Mouse (Mus musculus) erythroblast, embryonic 14.5 days (primary cell): ENCODE results near the gene Ptov1. TPM values are rescaled to one million over a fixed set of nuclear protein-coding genes. Genes with fewer than 3 reads are reported as not detected.

Experiments
- H3K27me3 ChIP-seq: 2 replicates; pipeline ENCODE4 v1.6.1; 2012; ENCODE audit warnings: inconsistent platforms; ENCODE audit not compliant: control insufficient read depth
- H3K36me3 ChIP-seq: 2 replicates; pipeline ENCODE4 v1.6.1; 2012; ENCODE audit warnings: mild to moderate bottlenecking, inconsistent platforms; ENCODE audit not compliant: control insufficient read depth
- H3K4me1 ChIP-seq: 2 replicates; pipeline ENCODE4 v1.6.1; 2012; ENCODE audit warnings: inconsistent platforms; ENCODE audit not compliant: control insufficient read depth
- H3K4me3 ChIP-seq: replicated peaks from 2 replicates; pipeline ENCODE3; 2012; ENCODE audit warnings: moderate library complexity, mild to moderate bottlenecking, inconsistent platforms
- H3K9me3 ChIP-seq: 2 replicates; pipeline ENCODE4 v1.6.1; 2012; ENCODE audit warnings: low read length, inconsistent platforms, mixed read lengths; ENCODE audit not compliant: control insufficient read depth
- GATA1 ChIP-seq: IDR thresholded peaks from 2 replicates; pipeline ENCODE4 v1.6.1; 2012; ENCODE audit warnings: low read length, inconsistent platforms, mixed read lengths
- TAL1 ChIP-seq: IDR thresholded peaks from 3 replicates; pipeline ENCODE4 v1.6.1; 2012; ENCODE audit warnings: low read length, inconsistent platforms, mixed read lengths
- polyA plus RNA-seq: library from polyadenylated mRNA; stranded (reverse); fragments of >175 nt; gene quantifications from 2 replicates; pipeline ENCODE4 v1.2.3, GENCODE M21; 2012

Ptov1 gene
- polyA plus RNA-seq: 7.3 and 8.9 TPM in 2 replicates

DNA sequence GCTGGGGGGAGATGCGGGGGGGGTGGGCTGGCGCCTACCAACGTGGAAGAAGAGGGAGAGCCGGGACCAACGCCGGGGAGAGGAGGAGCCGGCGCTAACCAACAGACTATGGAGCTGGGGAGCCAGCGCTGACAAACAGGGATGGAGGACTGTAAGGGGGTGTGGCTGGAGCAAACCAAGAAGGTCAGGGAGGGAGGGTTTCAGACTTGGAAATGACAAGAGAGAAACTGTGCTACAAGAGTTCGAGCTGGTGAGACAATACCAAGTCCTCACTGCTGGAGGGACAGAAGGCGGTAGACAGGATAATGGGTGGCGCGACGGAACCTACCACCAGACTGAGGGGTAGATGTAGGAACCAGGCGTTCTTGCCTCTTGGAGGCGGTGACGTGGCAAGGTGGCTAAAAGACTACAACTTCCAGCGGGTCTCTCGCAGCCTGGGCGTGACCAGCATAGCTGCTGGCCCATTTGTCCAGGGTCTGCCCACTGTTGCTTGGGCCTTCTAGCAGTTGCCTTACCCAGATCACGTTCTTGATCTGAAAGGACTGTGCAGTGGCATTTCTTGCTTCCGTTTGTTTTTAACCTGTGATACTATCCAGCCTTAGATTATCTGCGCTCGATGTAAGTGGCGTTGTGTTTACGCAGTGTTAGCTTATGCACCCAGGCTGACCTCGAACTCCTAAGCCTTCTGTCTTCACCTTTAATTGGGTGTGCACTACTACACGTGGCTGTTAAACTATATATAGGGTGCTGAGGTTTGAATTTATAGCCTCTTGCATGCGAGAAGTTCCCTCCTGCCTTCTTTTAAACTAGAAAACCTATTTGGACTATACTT lies at the start of gene Ptov1:
Gene Ptov1, minus strand, starts transcription at position 92 of the 832 bp plus-strand sequence.
- H3K36me3 ChIP-seq: peaks cover 14% of the 10 kb centered on the region
- no peaks in the 10 kb centered on the region for H3K9me3 ChIP-seq
- peaks cover 60% of the 10 kb centered on the region for H3K4me1 ChIP-seq
- peaks cover 3% of the 10 kb centered on the region; the same call in 1 of the 2 replicates for H3K27me3 ChIP-seq
- TF ChIP-seq GATA1 (no peak), TAL1 (no peak)
- H3K4me3 ChIP-seq: peak within 1 kb of the TSS; percentile 77

- Histone ChIP-seq H3K4me1 (peaks cover 72% of the 10 kb centered on the region), H3K27me3 (no peaks in the 10 kb centered on the region), H3K4me3 (no peak overlapping the region), H3K36me3 (peaks cover 96% of the 10 kb centered on the region), H3K9me3 (no peaks in the 10 kb centered on the region)
- no peak for TF ChIP-seq TAL1
These were observed 49.5 kb upstream of the Ptov1 start for GRCm38 (mm10) chr7:44919127-44919526.

GRCm38 (mm10) chr7:44918219-44918618 lies 48.6 kb upstream of the Ptov1 start:
- Histone ChIP-seq H3K4me3 (peak overlapping the region; percentile 23), H3K36me3 (peaks cover 97% of the 10 kb centered on the region), H3K27me3 (no peaks in the 10 kb centered on the region), H3K9me3 (no peaks in the 10 kb centered on the region), H3K4me1 (peaks cover 66% of the 10 kb centered on the region)
- TF ChIP-seq GATA1 (no peak; the same call in 1 of the 2 replicates), TAL1 (no peak)

- Histone ChIP-seq H3K4me1 (peaks cover 54% of the 10 kb centered on the region), H3K4me3 (no peak overlapping the region), H3K36me3 (peaks cover 97% of the 10 kb centered on the region), H3K9me3 (no peaks in the 10 kb centered on the region), H3K27me3 (no peaks in the 10 kb centered on the region)
- TF ChIP-seq TAL1: no peak
- TF ChIP-seq GATA1: no peak
These were observed 47.3 kb upstream of the Ptov1 start for GRCm38 (mm10) chr7:44916881-44917280.

DNA sequence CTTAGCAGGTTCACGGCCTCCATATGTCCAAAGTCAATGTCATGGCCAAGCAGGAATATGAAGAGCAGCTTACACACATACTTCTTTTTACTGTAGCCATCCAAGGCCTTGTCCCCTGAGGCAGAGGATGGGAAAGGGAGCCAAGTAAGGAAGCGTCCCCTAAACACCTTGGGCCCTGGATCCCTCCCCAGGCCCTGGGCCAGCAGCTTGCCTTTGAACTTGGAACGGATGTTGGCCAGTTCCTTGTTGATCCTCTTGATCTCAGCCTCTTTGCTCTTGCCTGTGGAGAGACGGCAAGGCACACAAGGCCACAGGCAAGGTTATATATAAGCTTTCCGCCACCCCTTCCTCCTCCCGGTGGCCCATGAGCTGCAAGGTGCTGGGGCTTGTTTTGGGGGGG lies 46.6 kb upstream of the Ptov1 start:
- Histone ChIP-seq H3K4me3 (no peak overlapping the region), H3K27me3 (no peaks in the 10 kb centered on the region), H3K36me3 (peaks cover 97% of the 10 kb centered on the region), H3K4me1 (peaks cover 48% of the 10 kb centered on the region), H3K9me3 (no peaks in the 10 kb centered on the region)
- TF ChIP-seq TAL1 (no peak), GATA1 (no peak)

DNA sequence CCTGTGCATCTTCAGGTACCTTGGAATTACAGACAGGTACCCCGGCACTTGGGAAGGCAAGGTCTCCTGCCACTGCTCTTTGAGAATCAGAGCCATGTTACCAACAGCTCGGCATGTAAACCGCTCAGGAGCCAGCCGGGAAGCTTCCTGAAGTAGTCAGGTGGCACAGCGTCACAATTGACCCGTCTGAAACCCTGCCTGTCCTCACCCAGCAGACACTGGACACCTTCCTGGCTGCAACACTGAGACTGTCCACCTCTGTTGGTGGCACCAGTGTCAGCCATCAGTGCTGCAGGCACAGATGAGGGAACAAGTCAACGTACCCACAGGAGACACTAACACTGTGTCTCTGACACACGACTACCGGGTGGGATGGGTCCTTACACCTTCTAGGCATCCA lies 45.7 kb upstream of the Ptov1 start:
- peaks cover 97% of the 10 kb centered on the region for H3K36me3 ChIP-seq
- TF ChIP-seq TAL1 (no peak), GATA1 (no peak)

DNA sequence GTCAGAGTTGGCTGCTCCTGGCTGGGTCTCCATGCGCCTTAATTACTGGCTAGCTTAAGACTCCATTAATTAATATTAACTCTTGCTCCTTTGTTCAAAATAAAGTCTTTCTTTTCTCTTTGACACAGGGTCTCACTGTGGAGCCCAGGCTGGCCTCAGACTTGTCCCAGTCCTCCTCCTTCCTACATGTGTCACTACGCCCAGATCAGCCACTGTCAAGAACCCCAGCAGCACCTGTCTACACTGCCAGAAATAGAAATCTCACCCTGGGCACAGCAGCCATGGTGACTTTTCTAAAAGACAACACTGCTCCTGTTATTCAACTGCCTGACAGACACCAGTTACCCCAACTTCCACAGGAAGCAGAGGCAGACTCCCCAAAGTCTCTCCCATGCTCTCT lies 44.8 kb upstream of the Ptov1 start:
- Histone ChIP-seq H3K36me3 (peaks cover 98% of the 10 kb centered on the region), H3K4me1 (peaks cover 38% of the 10 kb centered on the region), H3K9me3 (no peaks in the 10 kb centered on the region), H3K4me3 (no peak overlapping the region), H3K27me3 (no peaks in the 10 kb centered on the region)
- TF ChIP-seq GATA1: no peak
- no peak for TF ChIP-seq TAL1

More for the DNA sequence above, 45.7 kb upstream of the Ptov1 start:
- Histone ChIP-seq H3K4me3 (no peak overlapping the region), H3K9me3 (no peaks in the 10 kb centered on the region), H3K27me3 (no peaks in the 10 kb centered on the region), H3K4me1 (peaks cover 44% of the 10 kb centered on the region)

GRCm38 (mm10) chr7:44908706-44909476 lies 39.3 kb upstream of the Ptov1 start:
- TF ChIP-seq GATA1 (no peak), TAL1 (no peak)
- Histone ChIP-seq H3K9me3 (no peaks in the 10 kb centered on the region), H3K36me3 (peaks cover 100% of the 10 kb centered on the region)

DNA sequence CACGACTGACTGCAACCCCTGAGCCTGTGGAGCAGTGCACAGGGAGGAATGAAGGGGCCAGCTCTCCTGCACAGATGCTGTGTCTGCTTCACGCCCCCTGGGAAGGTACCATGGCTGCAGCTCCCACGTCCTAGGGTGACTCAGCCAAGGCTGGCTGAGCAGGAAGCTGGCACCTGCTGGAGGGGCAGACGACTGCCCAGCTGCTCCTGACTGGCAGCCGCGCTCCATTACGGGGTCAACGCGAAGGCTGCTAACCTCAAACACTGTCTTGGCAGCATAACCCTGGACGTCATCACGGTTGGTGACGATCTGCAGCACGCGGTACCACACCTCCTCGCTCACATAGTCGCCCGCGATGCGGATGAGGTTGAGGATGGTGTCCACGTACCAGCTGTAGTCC lies 35.8 kb upstream of the Ptov1 start:
- Histone ChIP-seq H3K36me3 (peaks cover 100% of the 10 kb centered on the region), H3K27me3 (no peaks in the 10 kb centered on the region), H3K4me1 (peaks cover 22% of the 10 kb centered on the region), H3K4me3 (no peak overlapping the region), H3K9me3 (no peaks in the 10 kb centered on the region)
- no peak for TF ChIP-seq GATA1
- no peak for TF ChIP-seq TAL1

More at GRCm38 (mm10) chr7:44908706-44909476, 39.3 kb upstream of the Ptov1 start:
- Histone ChIP-seq H3K27me3 (no peaks in the 10 kb centered on the region), H3K4me3 (no peak overlapping the region), H3K4me1 (peaks cover 1% of the 10 kb centered on the region)
